Mouse (Mus musculus) left cerebral cortex, postnatal 25 days (tissue): Measurements from ENCODE around the gene Ier3. TPM values are rescaled to one million over a fixed set of nuclear protein-coding genes. Genes with fewer than 3 reads are reported as not detected.
"Not testable (repeated sequence)": the region's sequence is repeated elsewhere in the genome, so short reads cannot be mapped to it uniquely, and the experiment has no call there.

Experiments
- DNase-seq, 2 experiments: peaks; one replicate each; pipeline ENCODE4 v3.0.0; 2022; ENCODE audit warnings: low spot score in 2 of 2, mixed read lengths in 1 of 2
- intact Hi-C: fragments of 180-260 bp; cut with DNase I; formaldehyde crosslinking; loops from one replicate; pipeline ENCODE4 v1.15.1; 2025
- total RNA-seq, 2 experiments: library from RNA; stranded (reverse); gene quantifications; 2 replicates each; pipeline ENCODE4 v1.2.3; 2021

Ier3 gene
- total RNA-seq, 2 experiments from 2014 or later = 11.2 to 12.5 TPM

DNA sequence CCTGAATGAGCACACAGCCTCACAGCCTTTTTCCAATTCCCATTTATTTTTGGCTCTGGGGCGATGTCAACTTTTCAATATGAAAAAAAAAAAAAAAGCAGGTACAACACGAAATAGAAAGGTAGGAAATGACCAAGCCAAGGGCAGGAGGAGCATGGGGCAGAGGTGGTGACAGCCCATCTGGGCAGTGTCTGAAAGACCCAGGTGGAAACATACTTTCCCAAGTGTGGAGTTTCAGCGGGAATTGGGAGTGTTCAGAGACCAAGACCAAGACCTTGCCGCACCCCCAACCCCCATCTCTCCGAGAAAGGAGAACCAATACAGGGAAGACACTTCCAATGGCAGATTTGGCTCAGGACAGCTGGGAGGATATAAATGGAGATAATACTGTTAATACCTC is 12.4 kb downstream of the Ier3 start:
- intact Hi-C loops = loop anchor here (10.0 kb wide), 1 partner anchor 141 kb away; the partner anchor contains the start of gene Gnl1
- no peak for DNase-seq

DNA sequence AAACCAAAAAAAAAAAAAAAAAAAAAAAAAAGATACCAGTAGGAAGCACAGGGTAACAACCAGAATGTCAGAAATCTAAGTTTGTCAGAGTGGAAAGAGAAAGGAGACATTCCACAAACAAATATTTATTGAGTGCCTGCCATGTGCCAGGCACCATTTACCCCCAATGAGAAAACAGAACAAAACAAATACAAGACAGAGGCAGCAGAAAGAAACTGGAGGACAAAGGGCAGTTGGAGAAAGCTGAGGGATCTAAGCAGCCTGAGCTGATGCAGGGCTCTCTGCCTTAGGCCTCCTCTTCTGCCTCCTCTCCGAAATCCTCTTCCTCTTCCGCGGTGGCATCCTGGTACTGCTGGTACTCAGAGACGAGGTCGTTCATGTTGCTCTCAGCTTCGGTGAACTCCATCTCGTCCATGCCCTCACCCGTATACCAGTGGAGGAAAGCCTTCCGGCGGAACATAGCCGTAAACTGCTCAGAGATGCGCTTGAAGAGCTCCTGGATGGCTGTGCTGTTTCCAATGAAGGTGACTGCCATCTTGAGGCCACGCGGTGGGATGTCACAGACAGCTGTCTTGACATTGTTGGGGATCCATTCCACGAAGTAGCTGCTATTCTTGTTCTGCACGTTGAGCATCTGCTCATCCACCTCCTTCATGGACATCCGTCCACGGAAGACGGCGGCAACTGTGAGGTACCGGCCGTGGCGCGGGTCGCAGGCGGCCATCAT is 13.4 kb downstream of the Ier3 start:
- intact Hi-C loops = loop anchor here (5.0 to 10.0 kb wide), 2 partner anchors 82 to 140 kb away; partner anchors contain the start of genes Gnl1, Mrps18b and Ppp1r10
- DNase-seq = peak; percentile 50 to 54

GRCm38 (mm10) chr17:35835424-35836140 is 14.1 kb downstream of the Ier3 start:
- DNase-seq = no peak
- intact Hi-C loops = loop anchor here (2.0 to 10.0 kb wide), 3 partner anchors 37 to 139 kb away; partner anchors contain the start of genes Gnl1, Mrps18b and Ppp1r10

DNA sequence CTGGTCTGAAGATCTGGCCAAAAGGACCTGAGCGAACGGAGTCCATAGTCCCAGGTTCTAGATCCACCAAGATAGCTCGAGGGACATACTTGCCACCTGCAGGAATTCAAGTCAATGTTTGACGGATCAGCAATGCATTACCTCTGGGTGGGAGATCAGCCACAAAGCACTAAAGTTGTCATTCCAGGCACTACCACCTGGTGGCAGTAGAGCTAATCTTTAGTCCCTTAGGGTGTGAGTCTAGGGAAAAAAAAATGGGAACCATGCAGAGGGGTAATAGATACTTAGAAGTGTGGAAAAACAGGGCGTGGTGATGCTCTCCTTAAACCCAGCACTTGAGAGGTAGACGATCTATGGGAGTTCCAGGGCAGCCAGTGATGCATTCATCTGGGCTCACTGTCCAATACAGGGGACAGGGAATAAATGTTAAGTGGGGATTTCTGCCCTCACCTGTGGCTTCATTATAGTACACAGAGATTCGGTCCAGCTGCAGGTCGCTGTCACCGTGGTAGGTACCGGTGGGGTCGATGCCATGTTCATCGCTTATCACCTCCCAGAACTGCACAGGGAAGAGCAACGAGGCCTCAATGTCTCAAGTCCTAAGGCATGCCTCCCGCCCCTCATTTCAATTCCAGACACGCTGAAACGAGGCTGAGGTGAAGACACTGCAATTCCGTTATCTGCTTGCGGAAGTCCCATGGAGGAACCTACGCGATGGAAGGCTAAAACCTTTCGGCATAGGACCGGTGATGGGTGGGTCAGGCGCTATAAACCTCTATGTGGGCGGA is 14.9 kb downstream of the Ier3 start:
- DNase-seq = peak; percentile 89 to 94
- intact Hi-C loops = loop anchor here (2.0 to 10.0 kb wide), 3 partner anchors 36 to 138 kb away; partner anchors contain the start of genes Gnl1, Mrps18b and Ppp1r10

GRCm38 (mm10) chr17:35836991-35837422 is 15.5 kb downstream of the Ier3 start:
- intact Hi-C loops = loop anchor here (2.0 to 10.0 kb wide), 3 partner anchors 36 to 138 kb away; partner anchors contain the start of genes Gnl1, Mrps18b and Ppp1r10
- peak; percentile 86 to 88 for DNase-seq

DNA sequence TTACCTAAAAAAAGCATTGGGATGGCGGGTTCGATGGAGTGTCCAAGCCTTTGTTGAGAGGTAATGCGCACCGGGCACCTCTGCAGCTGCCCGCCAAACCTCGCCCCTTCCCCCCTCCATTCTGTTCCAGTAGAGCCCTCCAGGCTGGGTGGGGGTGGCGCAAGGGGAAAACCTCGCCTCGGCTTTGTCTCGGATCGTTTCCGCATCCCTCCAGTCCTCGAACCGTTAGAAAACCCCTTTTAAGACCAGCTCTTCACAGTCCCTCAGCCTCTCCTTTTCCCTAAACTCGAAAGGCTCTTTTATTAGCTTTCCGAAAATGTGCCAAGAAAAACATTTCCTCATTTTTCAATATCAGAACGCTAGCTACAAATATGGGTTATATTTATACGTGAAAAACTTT is 16.0 kb downstream of the Ier3 start:
- peak; percentile 47 to 52 for DNase-seq
- intact Hi-C loops = loop anchor here (2.0 to 10.0 kb wide), 3 partner anchors 35 to 137 kb away; partner anchors contain the start of genes Gnl1, Mrps18b and Ppp1r10

GRCm38 (mm10) chr17:35838122-35838544 is 16.6 kb downstream of the Ier3 start, which contains the start of gene Tubb5:
Tubb5 (minus strand) TSS chr17:35838306.
- DNase-seq = peak; percentile 97 to 99
- intact Hi-C loops = loop anchor here (5.0 to 10.0 kb wide), 2 partner anchors 79 to 137 kb away; partner anchors contain the start of genes Gnl1, Mrps18b and Ppp1r10

DNA sequence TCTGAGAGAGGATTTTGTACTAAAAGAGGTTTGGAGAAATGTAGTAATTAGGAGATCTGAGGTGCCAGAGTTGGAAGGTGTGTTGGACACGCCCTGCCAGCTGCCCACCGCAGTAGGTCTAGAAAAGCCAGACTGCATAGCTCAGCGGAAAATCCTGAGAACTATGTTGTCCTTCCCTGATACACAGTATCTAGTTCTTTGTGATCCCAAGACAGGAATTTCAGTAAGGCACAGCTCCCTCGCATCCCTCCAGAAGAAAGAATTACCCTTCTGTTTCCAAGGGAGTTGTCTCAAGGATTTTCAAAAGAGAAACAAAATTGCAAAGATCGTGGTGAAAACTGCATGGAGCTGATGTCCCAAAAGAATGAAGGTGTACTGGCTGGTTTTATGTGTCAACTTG is 17.1 kb downstream of the Ier3 start:
- intact Hi-C loops = loop anchor here (5.0 to 10.0 kb wide), 2 partner anchors 79 to 136 kb away; partner anchors contain the start of genes Gnl1, Mrps18b and Ppp1r10
- no peak for DNase-seq

GRCm38 (mm10) chr17:35839002-35839401 is 17.5 kb downstream of the Ier3 start:
- intact Hi-C loops = loop anchor here (5.0 to 10.0 kb wide), 2 partner anchors 78 to 136 kb away; partner anchors contain the start of genes Gnl1, Mrps18b and Ppp1r10
- not testable (repeated sequence) for DNase-seq

DNA sequence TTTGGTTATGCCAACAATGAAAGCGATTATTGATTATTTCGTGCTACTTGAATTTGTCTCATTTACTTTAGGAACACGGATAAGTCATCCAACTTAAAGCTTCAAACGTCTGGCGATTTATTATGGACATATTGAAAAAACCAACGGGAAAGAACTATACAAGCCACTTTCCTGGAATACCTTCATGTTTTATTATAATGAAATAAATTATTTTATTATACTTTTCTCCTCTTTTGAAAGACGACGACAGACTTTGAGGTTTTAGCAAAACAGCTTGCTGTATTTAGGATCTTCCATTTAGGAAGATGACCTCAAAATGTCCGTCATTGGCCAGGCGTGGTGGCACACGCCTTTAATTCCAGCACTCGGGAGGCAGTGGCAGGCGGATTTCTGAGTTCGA is 19.1 kb downstream of the Ier3 start:
- DNase-seq = no peak
- intact Hi-C loops = no loop called here

GRCm38 (mm10) chr17:35841076-35841950 is 19.8 kb downstream of the Ier3 start, which contains the start of gene Mdc1:
Mdc1 (plus strand) TSS chr17:35841515.
- peak; percentile 100 for DNase-seq
- intact Hi-C loops = no loop called here

GRCm38 (mm10) chr17:35842006-35842405 is 20.5 kb downstream of the Ier3 start:
- DNase-seq = no peak
- intact Hi-C loops = loop anchor here (2.0 kb wide), 1 partner anchor 19 kb away; the partner anchor contains the start of gene Nrm

- intact Hi-C loops = loop anchor here (2.0 kb wide), 1 partner anchor 17 kb away; the partner anchor contains the start of gene Nrm
- DNase-seq = no peak
These were observed 22.0 kb downstream of the Ier3 start for GRCm38 (mm10) chr17:35843514-35843913.

DNA sequence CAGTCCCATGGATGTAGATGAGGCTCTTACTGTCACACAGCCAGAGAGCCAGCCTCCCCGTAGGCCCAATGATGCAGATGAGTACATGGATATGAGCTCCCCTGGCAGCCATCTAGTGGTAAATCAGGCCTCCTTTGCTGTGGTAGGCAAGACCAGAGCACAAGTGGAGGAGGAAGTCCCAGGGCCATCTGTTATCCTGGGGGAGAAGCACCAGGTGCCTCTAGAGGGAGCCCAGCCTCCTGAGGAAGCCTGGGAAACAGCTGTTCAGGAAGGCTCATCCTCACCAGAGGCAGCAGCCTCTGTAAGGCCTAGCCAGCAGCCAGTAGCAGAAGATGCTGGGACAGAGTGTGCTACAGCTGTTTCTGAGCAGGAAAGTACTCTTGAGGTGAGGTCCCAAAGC is 26.6 kb downstream of the Ier3 start:
- intact Hi-C loops = no loop called here
- DNase-seq = peak in 1 of 2 experiments; percentile 78

- no peak for DNase-seq
- intact Hi-C loops = no loop called here
These were observed 29.5 kb downstream of the Ier3 start for GRCm38 (mm10) chr17:35850974-35851373.

GRCm38 (mm10) chr17:35859371-35859770 is 37.9 kb downstream of the Ier3 start:
- intact Hi-C loops = no loop called here
- no peak for DNase-seq

DNA sequence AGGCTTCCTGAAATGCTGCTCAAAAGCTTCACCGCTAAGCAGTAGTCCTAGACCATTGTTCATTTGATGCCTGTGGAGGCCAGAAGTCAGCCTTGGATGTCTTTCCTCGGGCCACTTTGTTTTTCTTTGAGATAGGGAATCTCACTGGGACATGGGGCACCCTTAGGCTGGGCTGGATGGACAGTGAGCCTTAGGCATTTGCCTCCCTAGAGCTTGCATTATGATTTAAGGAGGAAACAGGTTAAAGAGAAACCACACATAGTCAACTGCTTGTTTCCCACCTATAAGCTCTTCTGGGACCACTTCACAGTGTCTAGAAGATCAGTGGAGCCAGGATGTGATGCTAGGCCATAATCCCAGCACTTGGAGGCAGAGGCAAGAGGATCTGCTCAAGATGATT is 38.4 kb downstream of the Ier3 start:
- DNase-seq = no peak
- intact Hi-C loops = loop anchor here (2.0 kb wide), 1 partner anchor 17 kb away; no protein-coding TSS in a partner anchor

DNA sequence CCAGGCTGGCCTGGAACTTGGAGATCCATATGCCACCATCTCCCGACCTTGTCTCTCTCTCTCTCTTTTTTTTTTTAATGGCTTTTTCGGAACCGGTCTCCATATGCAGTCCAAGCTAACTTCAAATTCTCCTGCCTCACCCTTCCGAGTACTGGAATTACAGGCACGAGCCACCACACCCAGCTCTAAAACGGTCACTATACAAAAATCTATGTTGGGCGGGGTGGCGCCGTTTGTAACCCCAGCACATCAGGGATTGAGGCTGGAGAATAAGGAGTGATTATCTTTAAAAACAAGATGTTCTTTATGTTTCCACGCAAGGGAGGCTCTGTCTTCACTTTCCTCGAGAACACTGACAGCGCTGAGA is 39.3 kb downstream of the Ier3 start:
- DNase-seq = no peak
- intact Hi-C loops = loop anchor here (2.0 kb wide), 1 partner anchor 18 kb away; no protein-coding TSS in a partner anchor
